Mouse (Mus musculus): ENCODE measurements around the gene 1110051M20Rik. TPM values are rescaled to one million over a fixed set of nuclear protein-coding genes. Genes with fewer than 3 reads are reported as not detected.

The 1110051M20Rik gene
- polyA plus RNA-seq, 1 experiment = 8.4 TPM

DNA sequence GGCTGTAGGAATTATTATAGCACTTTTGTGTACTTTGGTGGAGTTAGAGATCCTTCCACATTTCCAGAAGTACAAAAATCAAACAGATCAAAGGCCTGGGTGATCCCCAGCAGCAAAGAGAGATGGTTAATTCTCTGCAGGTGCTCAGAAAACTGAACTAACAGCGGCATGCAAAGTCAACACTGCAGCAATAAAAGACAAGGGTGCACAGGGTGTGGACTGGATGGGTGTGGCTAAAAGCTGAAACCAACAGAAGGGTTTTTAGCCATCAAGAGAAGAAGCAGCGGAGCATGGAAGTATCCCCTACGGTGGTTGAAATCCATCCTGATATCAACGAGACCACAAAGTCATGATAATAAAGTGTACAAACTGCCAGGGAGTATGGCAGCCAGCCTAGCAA lies 122.0 kb downstream of the 1110051M20Rik start:
- 25% methylated on average over 4 of the region's 4 CpGs for WGBS
- DNase-seq (ENCODE audit: low read depth, low spot score) = peak; percentile 67

DNA sequence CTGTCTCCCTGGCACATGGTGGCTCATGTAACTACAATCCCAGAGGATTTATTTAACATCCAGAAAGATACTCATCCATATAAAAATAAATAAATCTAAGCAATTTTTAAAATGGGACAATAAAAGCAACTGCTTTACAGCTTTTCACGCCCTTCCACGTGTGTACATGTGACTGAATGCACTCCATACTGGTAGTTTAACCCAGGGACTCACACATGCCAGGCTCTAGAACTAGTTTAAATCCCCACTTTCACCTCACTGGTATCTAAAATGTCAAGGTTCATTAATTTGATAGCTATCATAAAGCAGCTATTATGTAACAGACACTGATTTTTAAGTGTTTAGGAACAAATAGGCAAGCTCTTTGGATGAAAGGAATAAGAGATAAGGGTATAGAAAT lies 122.6 kb downstream of the 1110051M20Rik start:
- no peak for DNase-seq (ENCODE audit: low read depth, low spot score)
- WGBS = 34% methylated on average over 2 of the region's 2 CpGs

DNA sequence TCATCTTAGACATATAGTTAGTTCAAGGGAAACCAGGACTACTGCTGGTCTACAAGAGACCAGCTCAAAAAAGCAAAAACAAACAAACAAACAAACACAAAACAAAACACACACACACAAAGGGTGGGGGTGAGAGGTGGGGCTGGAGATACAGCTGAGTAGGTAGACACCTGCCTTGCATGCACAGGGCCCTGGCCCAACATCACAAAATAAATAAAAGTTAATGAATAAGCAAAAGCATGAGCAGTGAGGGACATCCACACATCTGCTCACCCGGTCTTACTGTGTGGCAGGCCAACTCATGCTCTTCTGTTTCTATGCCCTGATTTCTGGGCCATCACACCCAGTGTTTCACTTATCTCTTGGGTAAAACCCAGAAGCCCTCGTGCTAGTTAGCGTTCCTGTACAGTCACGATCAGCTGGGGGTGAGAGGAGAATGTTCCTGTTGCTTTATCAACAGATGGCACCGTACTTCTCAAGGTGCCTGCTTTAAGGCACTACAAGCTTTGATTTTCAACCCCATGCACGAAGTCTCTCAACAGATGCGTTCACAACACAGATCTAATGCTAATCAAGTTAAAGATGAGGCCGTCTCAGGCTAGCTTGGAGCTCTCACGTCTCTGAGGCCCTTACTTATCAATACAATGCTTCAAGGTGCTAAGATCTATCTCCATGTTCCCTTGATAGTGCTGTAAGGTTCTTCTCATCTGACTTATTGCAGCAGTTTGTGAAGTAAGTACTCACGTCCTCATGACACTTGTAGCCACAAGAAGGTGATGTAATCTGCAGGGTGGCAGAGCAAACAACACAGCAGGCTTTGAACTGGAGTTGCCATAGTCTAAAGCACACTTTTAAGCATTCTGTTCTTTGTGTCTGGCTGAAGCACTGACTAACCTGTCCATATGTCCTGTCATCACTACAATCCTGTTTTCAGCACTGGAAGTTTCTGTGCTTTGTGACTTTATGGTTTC lies 123.7 kb downstream of the 1110051M20Rik start:
- no peak for DNase-seq (ENCODE audit: low read depth, low spot score)
- WGBS = 42% methylated on average over 10 of the region's 10 CpGs

DNA sequence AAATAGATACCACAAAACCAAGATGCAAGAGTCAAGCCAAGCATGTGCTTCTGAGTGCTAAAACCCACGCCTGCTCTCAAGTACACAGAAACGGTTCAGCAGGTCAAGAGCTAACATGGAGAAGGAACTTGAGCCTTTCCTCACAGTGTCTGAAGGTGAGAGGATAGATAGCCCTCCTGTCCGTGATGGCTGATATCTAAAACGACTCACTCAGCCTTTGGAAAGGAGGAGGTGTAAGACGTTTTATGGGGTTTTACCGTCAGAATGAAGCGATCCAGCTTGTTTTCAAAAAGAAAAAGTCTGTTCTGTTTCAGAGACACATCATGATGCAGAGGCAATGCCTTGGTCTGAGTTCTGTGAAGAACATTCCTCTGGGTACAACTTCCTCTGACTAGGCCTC lies 130.3 kb downstream of the 1110051M20Rik start:
- WGBS = 82% methylated on average over 7 of the region's 7 CpGs
- DNase-seq (ENCODE audit: low read depth, low spot score) = no peak

DNA sequence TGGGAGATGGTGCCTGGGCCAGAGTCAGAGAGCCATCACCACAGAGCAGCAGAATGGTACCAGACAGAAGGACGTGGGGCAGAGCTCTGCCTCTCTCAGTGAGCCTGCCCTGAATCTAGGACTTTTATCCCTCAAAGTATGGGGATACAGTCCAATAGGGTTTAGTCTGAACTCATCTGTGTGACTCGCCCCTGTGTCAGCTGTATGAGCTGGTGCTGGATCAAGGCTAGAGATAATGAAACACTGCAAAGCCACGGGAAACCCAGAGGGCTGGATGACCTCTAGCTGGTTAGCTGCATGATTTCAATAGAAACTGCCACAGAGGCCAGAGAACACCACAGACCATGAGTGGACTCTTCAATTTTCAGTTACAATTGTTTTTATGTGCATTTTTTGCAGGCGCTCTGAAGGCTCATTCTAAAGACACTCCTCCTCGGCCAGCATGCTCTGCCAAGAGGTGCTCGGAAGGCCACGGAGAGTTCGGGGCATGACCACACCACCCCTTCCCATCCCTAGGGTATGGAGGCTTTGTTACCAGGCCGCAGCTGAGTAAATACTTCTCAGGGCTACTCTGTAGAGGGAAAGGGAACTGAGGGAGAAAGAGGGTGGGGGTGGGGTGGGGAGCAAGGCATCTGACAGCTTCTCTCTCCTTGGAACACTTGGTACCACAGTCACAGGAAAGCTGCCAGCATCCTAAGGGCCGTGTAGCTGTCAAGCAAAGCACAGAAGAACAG lies 131.8 kb downstream of the 1110051M20Rik start:
- 35% methylated on average over 10 of the region's 10 CpGs for WGBS
- no peak for DNase-seq (ENCODE audit: low read depth, low spot score)

DNA sequence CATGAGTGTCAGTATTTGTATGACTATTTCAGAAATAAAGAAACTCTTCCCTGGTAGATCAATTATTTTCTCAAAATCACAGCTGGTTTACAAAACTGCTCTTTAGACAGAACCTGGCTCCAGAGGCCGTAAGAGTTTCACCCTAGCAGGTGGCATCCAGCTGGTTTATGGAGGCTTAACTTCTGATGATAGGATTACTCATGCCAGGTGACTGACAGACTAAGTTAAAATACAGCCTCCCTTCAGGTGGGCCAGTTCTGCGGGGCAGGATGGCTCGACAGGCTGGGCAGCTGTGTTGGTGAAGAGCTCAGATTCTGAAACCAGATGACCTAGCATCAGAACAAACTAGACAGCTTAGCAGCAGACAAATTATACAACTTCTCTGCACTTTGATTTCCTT lies 135.0 kb downstream of the 1110051M20Rik start:
- 30% methylated on average over 3 of the region's 3 CpGs for WGBS
- DNase-seq (ENCODE audit: low read depth, low spot score) = no peak

DNA sequence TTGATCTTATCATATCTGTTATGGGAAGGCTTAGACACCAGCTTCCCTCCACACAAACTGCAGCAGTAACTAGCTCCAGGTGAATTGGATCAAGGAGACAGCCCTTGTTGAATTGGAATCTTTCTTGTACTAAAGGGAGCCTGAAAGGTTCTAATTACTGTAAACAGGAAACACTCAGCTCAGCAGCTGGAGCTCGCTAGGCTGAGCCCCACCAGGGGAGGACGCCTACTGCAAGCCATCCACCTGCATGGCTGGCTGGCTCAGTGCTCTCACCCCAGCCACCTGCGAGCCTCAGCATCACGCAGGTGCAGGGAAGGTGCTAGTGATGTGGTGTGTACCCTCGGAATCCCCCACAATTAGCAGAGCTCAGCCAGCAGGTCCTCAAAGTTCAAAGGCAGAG lies 135.8 kb downstream of the 1110051M20Rik start:
- 15% methylated on average over 5 of the region's 5 CpGs for WGBS
- no peak for DNase-seq (ENCODE audit: low read depth, low spot score)

DNA sequence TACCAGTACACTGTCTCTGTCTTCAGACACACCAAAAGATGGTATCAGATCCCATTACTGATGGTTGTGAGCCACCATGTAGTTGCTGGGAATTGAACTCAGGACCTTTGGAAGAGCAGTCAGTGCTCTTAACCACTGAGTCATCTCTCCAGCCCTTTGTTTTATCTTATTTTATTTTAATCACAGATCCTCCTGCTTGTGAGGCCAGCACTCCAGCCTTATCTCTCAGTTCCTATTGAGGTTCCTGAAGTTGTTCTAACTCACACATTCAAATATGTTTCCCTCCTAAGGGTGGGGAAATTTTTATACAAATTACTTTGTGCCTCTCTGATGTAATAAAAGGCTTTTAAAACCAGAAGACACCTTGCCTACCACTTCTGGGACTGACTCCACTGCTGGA lies 137.9 kb downstream of the 1110051M20Rik start:
- no peak for DNase-seq (ENCODE audit: low read depth, low spot score)

DNA sequence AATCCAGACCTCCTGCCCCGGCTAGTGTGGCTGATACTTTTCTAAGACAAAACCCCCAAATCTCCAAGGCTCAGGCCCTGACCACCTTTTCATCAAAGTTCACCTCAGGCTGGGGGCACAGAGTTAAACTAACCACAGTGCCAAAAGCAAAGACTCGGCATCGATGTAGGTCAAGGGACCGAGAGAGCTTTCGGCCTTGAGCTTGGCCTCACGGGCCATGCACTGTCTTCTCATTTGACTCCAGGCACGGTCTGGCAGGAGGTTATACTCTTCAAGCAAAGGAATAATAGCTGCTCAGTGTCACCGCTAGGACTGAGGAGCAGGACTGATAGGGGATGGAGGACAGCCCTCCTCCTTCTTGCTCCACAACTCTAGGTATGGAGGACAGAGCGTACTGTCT lies 138.6 kb downstream of the 1110051M20Rik start:
- WGBS = 97% methylated on average over 9 of the region's 9 CpGs
- no peak for DNase-seq (ENCODE audit: low read depth, low spot score)

DNA sequence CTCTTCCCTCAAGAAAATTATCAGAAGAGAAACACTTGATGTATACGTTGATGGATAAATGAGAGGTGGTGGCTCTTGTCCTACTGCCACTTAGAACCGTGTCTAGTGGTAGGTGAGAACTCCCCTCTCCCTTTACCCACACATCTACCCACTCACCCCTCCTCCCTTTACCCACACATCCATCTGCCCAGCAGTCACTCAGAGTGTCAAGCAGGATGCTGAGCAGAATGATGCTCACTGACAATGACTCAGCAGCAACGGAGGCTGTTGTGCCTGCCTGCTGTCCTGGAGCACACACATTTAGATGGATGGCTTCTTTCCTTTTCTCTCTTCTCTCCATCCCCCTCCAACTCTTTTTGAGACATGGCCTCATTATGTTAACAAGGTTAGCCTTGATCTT lies 141.7 kb downstream of the 1110051M20Rik start:
- no peak for DNase-seq (ENCODE audit: low read depth, low spot score)
- 94% methylated on average over 3 of the region's 3 CpGs for WGBS

DNA sequence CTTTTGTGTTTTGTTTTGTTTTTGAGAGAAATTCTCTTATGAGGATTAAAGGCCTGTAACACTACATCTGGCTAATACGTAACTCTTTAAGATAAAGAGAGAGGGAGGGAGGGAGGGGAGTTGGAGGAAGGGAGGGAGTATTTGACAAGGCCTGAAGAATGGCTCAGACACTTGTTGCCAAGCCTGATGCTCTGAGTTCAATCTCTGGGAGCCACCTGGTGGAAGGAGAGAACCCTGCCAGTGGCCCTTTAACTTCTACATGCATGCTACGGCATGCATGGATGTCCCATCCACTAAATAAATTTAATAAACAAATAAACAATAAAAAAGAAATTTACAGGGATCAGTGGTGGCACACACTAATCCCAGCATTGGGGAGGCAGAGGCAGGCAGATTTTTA lies 142.7 kb downstream of the 1110051M20Rik start:
- 51% methylated on average over 2 of the region's 2 CpGs for WGBS
- DNase-seq (ENCODE audit: low read depth, low spot score) = no peak

DNA sequence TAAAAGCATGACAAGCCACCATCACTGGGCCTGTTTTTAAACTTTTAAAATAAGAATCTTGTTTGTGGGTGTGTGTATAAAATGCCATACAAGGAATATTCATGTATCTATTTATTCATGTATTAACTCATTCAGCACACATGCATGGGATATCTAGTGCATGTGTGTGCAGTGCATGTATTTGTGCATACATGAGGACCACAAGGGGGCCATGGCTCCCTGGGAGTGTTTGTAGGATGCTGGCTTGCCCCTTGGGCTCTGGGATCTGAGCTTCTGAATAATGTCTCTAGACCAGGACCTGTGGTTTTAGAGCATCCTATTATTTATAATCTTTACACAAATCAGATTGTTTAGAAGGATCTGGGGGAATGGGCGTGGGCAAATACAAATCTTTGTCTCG lies 143.7 kb downstream of the 1110051M20Rik start:
- DNase-seq (ENCODE audit: low read depth, low spot score) = no peak
- 95% methylated on average over 2 of the region's 2 CpGs for WGBS

DNA sequence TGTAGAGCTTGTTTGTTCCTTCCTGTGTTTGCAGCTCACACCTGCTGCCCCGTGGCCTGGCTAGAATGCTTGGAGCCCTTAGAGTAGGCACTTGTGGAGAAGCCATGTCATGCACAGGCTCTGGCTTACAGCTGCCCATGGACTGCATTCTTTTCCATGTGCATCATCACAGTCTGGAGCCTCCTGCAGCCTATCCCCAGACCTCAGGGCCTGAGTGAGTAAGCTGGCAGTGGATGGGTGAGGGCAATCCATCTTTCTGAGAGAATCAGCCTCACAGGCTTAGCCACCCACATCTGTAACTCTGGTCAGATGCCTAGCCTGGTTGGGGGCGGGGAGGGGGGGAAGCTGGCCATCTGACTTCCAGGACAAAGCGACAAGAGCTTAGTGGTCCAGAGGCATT lies 145.3 kb downstream of the 1110051M20Rik start:
- DNase-seq (ENCODE audit: low read depth, low spot score) = no peak
- 78% methylated on average over 3 of the region's 3 CpGs for WGBS

DNA sequence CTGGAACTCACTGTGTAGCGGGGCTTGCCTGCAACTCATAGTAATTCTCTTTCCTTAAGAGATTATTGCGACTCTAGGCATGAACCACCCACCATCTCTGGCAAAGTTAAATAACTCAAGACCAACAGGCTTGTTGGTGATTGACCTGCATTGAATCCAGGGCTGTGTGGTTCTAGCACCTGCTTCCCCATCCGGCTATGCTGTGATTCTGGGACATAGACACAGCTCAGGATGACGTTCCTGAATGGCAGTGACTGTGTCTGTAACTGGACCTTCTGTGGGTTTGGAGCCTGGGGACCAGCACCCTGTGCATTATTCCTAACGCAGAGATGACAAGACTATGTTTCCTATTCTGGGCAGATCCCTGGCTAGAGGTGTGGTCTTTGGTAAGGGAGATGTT lies 148.6 kb downstream of the 1110051M20Rik start:
- 92% methylated on average over 5 of the region's 5 CpGs for WGBS
- DNase-seq (ENCODE audit: low read depth, low spot score) = no peak

DNA sequence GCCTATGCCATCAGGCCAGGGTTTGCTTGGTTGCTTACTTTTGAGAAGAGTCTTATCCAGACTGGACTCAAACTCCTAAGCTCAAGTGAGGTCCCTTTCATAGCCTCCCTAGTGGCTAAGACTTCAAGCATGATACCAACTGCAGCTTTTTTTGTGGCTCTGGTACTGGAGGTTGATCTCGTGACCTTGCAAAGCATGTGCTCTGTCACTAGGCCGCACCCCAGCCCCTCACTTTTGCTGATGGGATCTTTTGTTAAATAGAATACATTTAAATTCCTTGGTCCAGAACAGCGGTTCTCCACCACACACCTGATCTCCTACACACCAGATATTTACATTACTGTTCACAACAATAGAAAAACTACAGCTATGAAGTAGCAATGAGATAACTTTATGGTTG lies 150.3 kb downstream of the 1110051M20Rik start:
- DNase-seq (ENCODE audit: low read depth, low spot score) = no peak
- 92% methylated on average over 3 of the region's 3 CpGs for WGBS

DNA sequence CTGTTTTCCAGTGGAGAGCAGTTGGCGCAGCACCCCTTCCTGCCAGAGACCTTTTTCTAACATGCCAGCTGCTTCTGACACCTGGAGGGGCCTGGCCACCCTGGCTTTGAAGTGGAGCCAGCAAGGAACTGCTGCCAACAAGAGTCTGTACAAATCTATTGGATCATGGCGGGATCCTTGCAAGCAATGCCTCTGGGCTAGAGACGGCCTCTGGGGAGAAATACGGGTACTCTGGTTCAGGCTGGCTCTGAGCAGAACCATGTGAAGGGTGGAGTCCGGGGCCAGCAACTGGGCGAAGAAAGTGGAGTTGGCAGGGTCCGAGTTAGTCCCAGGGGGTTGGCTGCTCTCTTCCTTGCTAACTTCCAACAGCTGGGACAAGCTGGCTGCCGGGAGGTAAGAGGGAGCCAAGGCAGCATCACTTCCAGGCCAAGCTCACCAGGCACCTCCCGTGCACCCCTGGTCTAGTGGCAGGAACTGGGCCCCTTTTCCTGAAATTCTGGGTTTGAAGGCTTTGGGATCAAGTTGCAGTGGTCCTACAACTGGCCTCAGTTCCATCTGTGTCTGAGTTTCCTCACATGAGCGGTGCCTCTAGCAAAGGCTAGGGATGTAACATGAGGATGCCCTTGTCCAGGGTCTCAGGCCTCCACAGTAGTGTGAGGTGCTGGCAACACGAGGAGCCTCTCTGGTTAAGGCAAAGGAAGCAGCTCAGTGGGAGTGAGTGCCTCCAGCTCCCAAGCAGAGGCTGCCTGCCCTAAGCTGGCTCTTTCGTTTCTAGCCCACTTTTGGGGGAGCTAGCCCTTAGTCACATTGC lies 153.1 kb downstream of the 1110051M20Rik start:
- WGBS = 33% methylated on average over 12 of the region's 12 CpGs
- DNase-seq (ENCODE audit: low read depth, low spot score) = no peak

DNA sequence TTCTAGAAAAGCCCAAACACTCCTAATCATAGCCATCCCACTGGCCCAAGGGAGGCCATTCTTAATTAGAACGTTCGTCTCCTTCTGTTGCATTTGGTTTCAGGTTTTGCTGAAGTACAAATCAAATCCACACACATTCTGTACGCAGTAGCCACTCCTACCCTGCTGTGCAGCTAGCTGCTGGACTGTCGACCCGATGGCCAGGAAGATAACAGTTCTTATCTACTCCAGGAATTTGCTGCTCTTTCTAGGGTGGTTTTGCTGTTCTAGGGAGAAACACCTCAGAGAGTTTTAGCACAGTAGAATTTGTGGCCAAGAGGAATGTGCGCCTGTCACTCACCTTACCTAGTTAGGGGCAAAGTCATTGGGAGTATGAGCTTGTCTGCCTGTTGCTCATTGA lies 156.9 kb downstream of the 1110051M20Rik start:
- no peak for DNase-seq (ENCODE audit: low read depth, low spot score)
- 45% methylated on average over 6 of the region's 6 CpGs for WGBS

DNA sequence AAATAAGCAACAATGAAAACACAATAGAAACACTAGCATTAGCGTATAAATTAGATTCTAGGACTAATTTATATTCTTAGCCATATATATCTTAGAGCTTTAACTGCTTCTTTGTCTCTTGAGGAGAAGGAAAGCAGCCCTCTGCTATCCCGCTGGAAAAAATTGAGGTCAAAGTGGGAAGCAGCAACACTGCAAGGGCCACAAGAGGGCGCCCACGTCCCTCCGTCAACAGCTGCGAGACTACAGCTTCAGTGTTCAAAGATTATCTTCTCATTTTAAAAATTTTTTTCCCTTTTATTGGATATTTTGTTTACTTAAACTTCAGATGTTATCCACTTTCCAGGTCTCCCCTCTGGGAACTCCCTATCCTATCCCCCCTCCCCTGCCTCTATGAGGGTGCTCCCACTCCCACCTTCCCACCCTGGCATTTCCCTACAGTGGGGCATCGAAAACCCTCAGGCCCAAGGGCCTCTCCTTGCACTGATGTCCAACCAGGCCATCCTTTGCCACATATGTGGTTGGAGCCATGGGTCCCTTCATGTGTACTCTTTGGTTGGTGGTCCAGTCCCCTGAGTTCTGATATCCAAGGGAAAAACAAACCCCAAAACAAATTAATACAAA lies 158.5 kb downstream of the 1110051M20Rik start:
- peak; percentile 65 for DNase-seq (ENCODE audit: low read depth, low spot score)
- WGBS = 12% methylated on average over 7 of the region's 7 CpGs

DNA sequence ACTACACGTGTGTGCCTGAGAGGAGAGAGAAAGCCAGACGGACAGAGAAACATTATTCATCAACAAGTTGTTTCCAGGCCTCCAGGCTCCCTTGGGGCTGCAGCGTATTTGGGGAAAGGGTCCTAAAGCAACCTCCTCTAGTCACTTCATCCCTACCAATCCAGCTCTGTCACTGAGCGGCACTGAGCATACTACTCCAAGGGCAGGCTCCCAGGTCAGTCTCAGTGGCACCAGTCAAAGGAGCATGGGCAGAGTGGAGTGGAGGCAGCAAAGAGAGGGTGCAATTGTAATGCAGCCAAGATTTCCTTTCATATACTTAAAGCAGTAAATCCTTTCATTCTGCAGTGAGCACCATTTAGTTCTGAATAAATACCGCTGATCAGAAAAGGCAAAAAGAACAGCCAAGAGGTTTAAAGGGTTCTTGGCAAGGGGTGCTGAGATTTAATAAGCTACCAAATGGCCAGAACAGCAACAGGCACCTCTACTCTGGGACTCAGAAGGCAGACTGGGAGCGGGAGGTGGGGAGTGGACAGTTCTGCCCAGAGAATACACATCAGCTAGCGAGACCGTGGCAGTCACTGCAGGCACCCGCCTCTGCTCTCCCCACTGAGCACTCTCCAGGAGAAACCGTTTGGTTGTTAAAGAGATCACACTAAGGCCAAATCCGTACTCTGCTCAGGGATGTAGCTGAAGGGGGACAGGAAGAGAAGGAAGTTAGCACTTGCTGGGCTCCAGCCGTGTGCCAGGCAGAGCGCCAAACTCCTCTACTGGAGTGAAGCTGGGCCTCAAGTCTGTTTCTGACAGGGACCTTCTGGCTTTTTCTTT lies 159.9 kb downstream of the 1110051M20Rik start:
- no peak for DNase-seq (ENCODE audit: low read depth, low spot score)
- WGBS = 44% methylated on average over 13 of the region's 13 CpGs
